Mouse (Mus musculus): ENCODE measurements around the gene Arpc1b.

- no peak for TF ChIP-seq CTCF (IDR thresholded peaks at IDR 0.05; ENCODE audit: control insufficient read depth, insufficient read depth, low read length)
- TF ChIP-seq POLR2A (IDR thresholded peaks at IDR 0.05; ENCODE audit: borderline replicate concordance, control insufficient read depth, low read depth, low read length): no peak
These were observed 15.6 kb upstream of the Arpc1b start for GRCm38 (mm10) chr5:145098340-145098821.
